Mouse (Mus musculus) stomach, postnatal 0 days (tissue): ENCODE results near the gene Cerk. TPM values are rescaled to one million over a fixed set of nuclear protein-coding genes. Genes with fewer than 3 reads are reported as not detected.
"Not testable (repeated sequence)": the region's sequence is repeated elsewhere in the genome, so short reads cannot be mapped to it uniquely, and the experiment has no call there.

Experiments used
- ATAC-seq: fragments of 200-750 bp; cut with Nextera tagmentation; 2 replicates; pipeline ENCODE4 v1.8.0; 2017; ENCODE audit not compliant: low FRiP score, low TSS enrichment
- DNase-seq: peaks from one replicate; pipeline ENCODE4 v3.0.0-alpha.2; 2016; ENCODE audit warnings: low spot score
- H3K27ac ChIP-seq: fragments of 300-500 bp; sonication (generic); replicated peaks from 2 replicates; pipeline ENCODE4 v1.5.1; 2014; ENCODE audit warnings: mild to moderate bottlenecking, control low read depth
- H3K27me3 ChIP-seq: fragments of 300-500 bp; sonication (generic); 2 replicates; pipeline ENCODE4 v1.6.1; 2014; ENCODE audit warnings: low read length; ENCODE audit not compliant: control insufficient read depth, insufficient read depth
- H3K36me3 ChIP-seq: fragments of 300-500 bp; sonication (generic); 2 replicates; pipeline ENCODE4 v1.6.1; 2014; ENCODE audit warnings: low read length, mixed read lengths; ENCODE audit not compliant: control insufficient read depth, insufficient read depth
- H3K4me1 ChIP-seq: fragments of 300-500 bp; sonication (generic); replicated peaks from 2 replicates; pipeline ENCODE4 v1.6.1; 2014; ENCODE audit warnings: antibody characterized with exemption; ENCODE audit not compliant: control insufficient read depth, insufficient read depth
- H3K4me2 ChIP-seq: fragments of 300-500 bp; sonication (generic); replicated peaks from 2 replicates; pipeline ENCODE4 v1.6.1; 2014; ENCODE audit warnings: low read depth, mild to moderate bottlenecking, control low read depth, moderate library complexity
- H3K4me3 ChIP-seq: fragments of 300-500 bp; sonication (generic); 2 replicates; pipeline ENCODE4 v1.5.1; 2014; ENCODE audit warnings: low read depth, low read length, control low read depth
- H3K9ac ChIP-seq: fragments of 300-500 bp; sonication (generic); 2 replicates; pipeline ENCODE4 v1.6.1; 2014; ENCODE audit warnings: mild to moderate bottlenecking, low read length, control low read depth, mixed read lengths
- H3K9me3 ChIP-seq: fragments of 300-500 bp; sonication (generic); 2 replicates; pipeline ENCODE4 v1.6.1; 2016; ENCODE audit warnings: low read length; ENCODE audit not compliant: control insufficient read depth
- CTCF ChIP-seq: IDR thresholded peaks from 2 replicates; pipeline ENCODE4 v1.5.1; 2016; ENCODE audit warnings: antibody characterized with exemption, low read depth, mild to moderate bottlenecking, moderate library complexity
- EP300 ChIP-seq: optimal IDR thresholded peaks from 2 replicates; pipeline ENCODE3; 2016; ENCODE audit warnings: antibody characterized with exemption
- WGBS: fragments of 180-500 bp; shearing (Covaris S2); extraction: QIAGEN DNeasy Blood & Tissue Kit; methylation state at CpG from one replicate; pipeline ENCODE4 v1.1.7; 2014; 5-methylcytosine and 5-hydroxymethylcytosine counted together
- polyA plus RNA-seq: library from polyadenylated mRNA; unstranded; fragments of >200 nt; fragmentation: Nextera tagmentation; extraction: Ambion mirVana; gene quantifications from 2 replicates; pipeline ENCODE4 v1.2.1, GENCODE M21; 2015

Gene Cerk
- polyA plus RNA-seq, 1 experiment from 2014 or later = 4.6 TPM

GRCm38 (mm10) chr15:86229623-86230022 is 43.7 kb upstream of the Cerk start:
- peak; percentile 47; the same call in 1 of the 2 replicates for ATAC-seq
- Histone ChIP-seq H3K27me3 (no peaks in the 10 kb centered on the region), H3K4me3 (no peak overlapping the region), H3K9ac (no peak overlapping the region), H3K36me3 (no peaks in the 10 kb centered on the region), H3K4me1 (no peaks in the 10 kb centered on the region), H3K9me3 (no peaks in the 10 kb centered on the region), H3K27ac (no peak overlapping the region), H3K4me2 (no peak overlapping the region)
- DNase-seq = peak; percentile 30
- no peak for TF ChIP-seq CTCF
- TF ChIP-seq EP300 = no peak
- 62% methylated on average over 11 of the region's 11 CpGs for WGBS

GRCm38 (mm10) chr15:86229088-86229487 is 43.1 kb upstream of the Cerk start:
- no peaks in the 10 kb centered on the region for H3K4me1 ChIP-seq
- ATAC-seq = no peak
- no peak for DNase-seq
- H3K27ac ChIP-seq = no peak overlapping the region
- TF ChIP-seq CTCF (no peak), EP300 (no peak)
- H3K9me3 ChIP-seq = no peaks in the 10 kb centered on the region
- H3K36me3 ChIP-seq = no peaks in the 10 kb centered on the region
- H3K4me3 ChIP-seq = no peak overlapping the region
- WGBS = 84% methylated on average over 8 of the region's 8 CpGs
- no peaks in the 10 kb centered on the region for H3K27me3 ChIP-seq
- H3K4me2 ChIP-seq = no peak overlapping the region
- H3K9ac ChIP-seq = no peak overlapping the region

- Histone ChIP-seq H3K4me2 (no peak overlapping the region), H3K4me3 (no peak overlapping the region), H3K36me3 (no peaks in the 10 kb centered on the region), H3K27me3 (no peaks in the 10 kb centered on the region), H3K9ac (no peak overlapping the region), H3K27ac (no peak overlapping the region), H3K9me3 (no peaks in the 10 kb centered on the region), H3K4me1 (no peaks in the 10 kb centered on the region)
- ATAC-seq = peak; percentile 64
- TF ChIP-seq EP300 (no peak), CTCF (peak; percentile 83)
- peak; percentile 48 for DNase-seq
- WGBS = 43% methylated on average over 3 of the region's 3 CpGs
These were observed 42.2 kb upstream of the Cerk start for GRCm38 (mm10) chr15:86228186-86228585.

- Histone ChIP-seq H3K27me3 (no peaks in the 10 kb centered on the region), H3K9ac (no peak overlapping the region), H3K4me2 (no peak overlapping the region), H3K4me1 (no peaks in the 10 kb centered on the region), H3K36me3 (no peaks in the 10 kb centered on the region), H3K4me3 (no peak overlapping the region), H3K27ac (no peak overlapping the region), H3K9me3 (no peaks in the 10 kb centered on the region)
- WGBS = 81% methylated on average over 2 of the region's 2 CpGs
- no peak for ATAC-seq
- DNase-seq = no peak
- no peak for TF ChIP-seq EP300
- TF ChIP-seq CTCF = peak; percentile 7; the same call in 1 of the 2 replicates
These were observed 41.0 kb upstream of the Cerk start for GRCm38 (mm10) chr15:86226968-86227367.

- TF ChIP-seq CTCF (no peak), EP300 (no peak)
- Histone ChIP-seq H3K9ac (no peak overlapping the region), H3K4me1 (no peaks in the 10 kb centered on the region), H3K27me3 (no peaks in the 10 kb centered on the region), H3K4me2 (no peak overlapping the region), H3K9me3 (no peaks in the 10 kb centered on the region), H3K27ac (no peak overlapping the region), H3K4me3 (no peak overlapping the region), H3K36me3 (no peaks in the 10 kb centered on the region)
- DNase-seq (no peak), ATAC-seq (no peak)
- WGBS = 84% methylated on average over 5 of the region's 5 CpGs
These were observed 40.3 kb upstream of the Cerk start for GRCm38 (mm10) chr15:86226221-86226620.

GRCm38 (mm10) chr15:86224972-86225551 is 39.1 kb upstream of the Cerk start:
- H3K9me3 ChIP-seq = no peaks in the 10 kb centered on the region
- TF ChIP-seq EP300 (no peak), CTCF (no peak)
- no peak for DNase-seq
- H3K27ac ChIP-seq = no peak overlapping the region
- no peak overlapping the region for H3K9ac ChIP-seq
- WGBS = 88% methylated on average over 7 of the region's 7 CpGs
- no peak overlapping the region for H3K4me3 ChIP-seq
- no peaks in the 10 kb centered on the region for H3K27me3 ChIP-seq
- ATAC-seq = no peak
- H3K36me3 ChIP-seq = no peaks in the 10 kb centered on the region
- H3K4me2 ChIP-seq = no peak overlapping the region
- H3K4me1 ChIP-seq = no peaks in the 10 kb centered on the region

GRCm38 (mm10) chr15:86221901-86222300 is 36.0 kb upstream of the Cerk start:
- H3K4me3 ChIP-seq, H3K36me3 ChIP-seq, H3K4me1 ChIP-seq, H3K9ac ChIP-seq, DNase-seq, H3K4me2 ChIP-seq, H3K27me3 ChIP-seq, H3K27ac ChIP-seq, ATAC-seq, H3K9me3 ChIP-seq: not testable (repeated sequence)
- WGBS = 78% methylated on average over 11 of the region's 11 CpGs
